Comparison of ENCODE assay signal across 1 mouse cellular context in genomic region chr5:30886209-30886608, GRCm38 (mm10).
A peak's percentile ranks its signal among the peaks of the same experiment; 100 is the strongest.
TF ChIP-seq lines count a peak whose summit lies in the region.

No protein-coding gene starts in this region.

TF ChIP-seq in CH12.LX, 34 proteins besides CTCF, POLR2A, EP300 and RAD21:
- TF ChIP-seq ZNF384 (IDR thresholded peaks at IDR 0.05; ENCODE audit: low read depth, low read length) (peak; percentile 54; the same call in 1 of the 2 replicates), JUN (IDR thresholded peaks at IDR 0.05; ENCODE audit: insufficient read depth, low read depth, low read length) (no peak), SIN3A (IDR thresholded peaks at IDR 0.05; ENCODE audit: low read length) (peak; percentile 15; the same call in 1 of the 2 replicates)
